Mouse (Mus musculus) bone marrow, adult 2 months (tissue): ENCODE data around the gene Slc44a3. TPM values are rescaled to one million over a fixed set of nuclear protein-coding genes. Genes with fewer than 3 reads are reported as not detected.

ENCODE experiments used
- H3K27ac ChIP-seq: fragments of 200-500 bp; 2 replicates; pipeline ENCODE4 v1.5.1; 2012; ENCODE audit warnings: low read depth, mild to moderate bottlenecking, control low read depth, inconsistent platforms, low read length; ENCODE audit not compliant: control insufficient read depth, poor library complexity, insufficient read depth
- H3K4me1 ChIP-seq: fragments of 200-500 bp; 2 replicates; pipeline ENCODE4 v1.6.1; 2011; ENCODE audit warnings: low read length; ENCODE audit not compliant: control insufficient read depth, insufficient read depth
- H3K4me3 ChIP-seq: fragments of 200-500 bp; replicated peaks from 2 replicates; pipeline ENCODE3; 2011; ENCODE audit warnings: mild to moderate bottlenecking, low read depth, low read length, control low read depth; ENCODE audit not compliant: control insufficient read depth
- CTCF ChIP-seq: fragments of 200-500 bp; IDR thresholded peaks from 2 replicates; pipeline ENCODE4 v1.5.1; 2011; ENCODE audit warnings: low read length, control low read depth; ENCODE audit not compliant: control insufficient read depth, insufficient read depth
- POLR2A ChIP-seq: fragments of 200-500 bp; IDR thresholded peaks from 2 replicates; pipeline ENCODE4 v1.6.1; 2011; ENCODE audit warnings: low read depth, mild to moderate bottlenecking, control low read depth, low read length, borderline replicate concordance; ENCODE audit not compliant: control insufficient read depth
- WGBS: fragments of 180-500 bp; shearing (Covaris S2); methylation state at CpG from one replicate; pipeline ENCODE4 v1.1.7; 2018; 5-methylcytosine and 5-hydroxymethylcytosine counted together
- polyA plus RNA-seq: library from polyadenylated mRNA; stranded (reverse); fragments of >200 nt; gene quantifications from 2 replicates; pipeline ENCODE4 v1.2.4, GENCODE M21; 2011; ENCODE audit warnings: low replicate concordance; ENCODE audit not compliant: missing spikeins, insufficient read depth, insufficient read length

The Slc44a3 gene
- polyA plus RNA-seq, 1 experiment: 1.3 TPM

DNA sequence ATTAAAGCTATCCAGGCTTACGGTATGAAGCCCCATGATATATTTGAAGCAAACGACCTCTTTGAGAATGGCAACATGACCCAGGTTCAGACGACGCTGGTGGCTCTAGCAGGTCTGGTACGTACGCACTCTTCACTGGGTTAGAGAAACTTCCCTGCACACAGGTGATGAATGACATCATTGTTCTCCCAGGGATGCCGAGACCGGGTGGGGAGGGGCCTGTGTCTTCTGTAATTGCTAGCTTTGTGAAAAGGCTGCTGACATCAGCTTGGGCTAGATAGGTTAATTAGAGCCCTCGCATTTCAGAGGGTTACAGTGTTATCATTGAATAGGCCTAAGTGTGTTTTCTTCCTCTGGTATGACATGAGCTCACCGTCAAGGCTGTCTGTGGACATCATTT is 80.8 kb downstream of the Slc44a3 start:
- no peak overlapping the region for H3K27ac ChIP-seq
- TF ChIP-seq CTCF: no peak
- TF ChIP-seq POLR2A: no peak
- no peak overlapping the region for H3K4me3 ChIP-seq
- no peaks in the 10 kb centered on the region for H3K4me1 ChIP-seq
- 89% methylated on average over 10 of the region's 10 CpGs for WGBS

- no peak overlapping the region for H3K27ac ChIP-seq
- WGBS: 63% methylated on average over 8 of the region's 8 CpGs
- TF ChIP-seq CTCF (no peak), POLR2A (no peak)
- H3K4me3 ChIP-seq: no peak overlapping the region
- no peaks in the 10 kb centered on the region for H3K4me1 ChIP-seq
Observed at GRCm38 (mm10) chr3:121449527-121449926, 82.7 kb downstream of the Slc44a3 start.

- TF ChIP-seq CTCF (no peak), POLR2A (no peak)
- Histone ChIP-seq H3K4me3 (no peak overlapping the region), H3K27ac (no peak overlapping the region), H3K4me1 (no peaks in the 10 kb centered on the region; the same call in 1 of the 2 replicates)
- 86% methylated on average over 8 of the region's 8 CpGs for WGBS
Observed at GRCm38 (mm10) chr3:121448606-121449005, 83.6 kb downstream of the Slc44a3 start.

DNA sequence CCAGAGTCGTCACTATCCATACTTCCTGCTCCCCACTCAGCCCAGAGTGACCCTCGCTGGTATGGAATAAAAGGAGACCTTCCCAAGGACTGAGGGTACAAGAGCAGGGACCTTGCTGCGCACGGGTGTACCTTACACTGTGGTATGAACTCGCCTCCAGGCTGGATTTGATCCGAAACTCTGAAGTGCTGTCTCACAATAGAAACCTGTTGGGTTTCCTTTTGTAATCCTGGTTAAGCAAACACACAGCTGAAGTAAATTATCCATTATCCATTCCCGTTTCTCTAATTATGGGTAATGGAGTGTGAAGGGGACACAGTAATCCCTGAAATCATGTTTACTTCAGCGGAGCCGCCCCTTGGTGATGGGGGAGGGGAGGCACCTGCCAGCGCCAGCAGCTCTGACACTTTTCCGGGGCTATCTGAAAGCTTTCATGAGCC is 84.2 kb downstream of the Slc44a3 start:
- H3K4me1 ChIP-seq: no peaks in the 10 kb centered on the region; the same call in 1 of the 2 replicates
- H3K27ac ChIP-seq: no peak overlapping the region
- WGBS: 83% methylated on average over 11 of the region's 11 CpGs
- H3K4me3 ChIP-seq: no peak overlapping the region
- TF ChIP-seq CTCF (no peak), POLR2A (no peak)

DNA sequence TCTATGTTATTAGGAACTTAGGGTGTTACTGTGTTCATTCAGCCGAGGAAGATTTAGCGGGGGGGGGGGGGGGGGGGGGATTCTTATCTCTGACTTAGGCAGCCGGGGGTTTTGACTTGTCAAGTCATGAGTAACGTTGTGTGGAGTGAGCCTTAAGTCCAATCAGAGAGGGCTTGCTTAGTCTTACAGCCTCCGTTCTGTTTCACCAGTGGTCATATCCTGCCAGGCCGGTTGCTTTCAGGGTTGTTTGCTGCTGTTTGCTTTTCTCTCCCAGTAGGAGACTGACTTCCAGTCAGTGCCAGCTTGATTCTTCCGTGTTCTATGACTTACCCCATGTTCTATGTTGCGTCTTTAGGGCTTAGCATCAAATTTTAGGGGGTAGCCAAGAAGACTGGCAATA is 85.8 kb downstream of the Slc44a3 start:
- TF ChIP-seq CTCF (no peak), POLR2A (no peak)
- 66% methylated on average over 8 of the region's 8 CpGs for WGBS
- Histone ChIP-seq H3K4me1 (no peaks in the 10 kb centered on the region; the same call in none of the 2 replicates), H3K27ac (no peak overlapping the region), H3K4me3 (no peak overlapping the region)

- TF ChIP-seq POLR2A (no peak), CTCF (no peak)
- no peaks in the 10 kb centered on the region; the same call in none of the 2 replicates for H3K4me1 ChIP-seq
- WGBS: 75% methylated on average over 6 of the region's 6 CpGs
- H3K4me3 ChIP-seq: no peak overlapping the region
- no peak overlapping the region for H3K27ac ChIP-seq
Observed at GRCm38 (mm10) chr3:121444414-121444813, 87.8 kb downstream of the Slc44a3 start.

GRCm38 (mm10) chr3:121443861-121444271 is 88.3 kb downstream of the Slc44a3 start:
- Histone ChIP-seq H3K4me1 (no peaks in the 10 kb centered on the region; the same call in none of the 2 replicates), H3K4me3 (no peak overlapping the region), H3K27ac (no peak overlapping the region)
- WGBS: 43% methylated on average over 4 of the region's 4 CpGs
- no peak for TF ChIP-seq POLR2A
- no peak for TF ChIP-seq CTCF

DNA sequence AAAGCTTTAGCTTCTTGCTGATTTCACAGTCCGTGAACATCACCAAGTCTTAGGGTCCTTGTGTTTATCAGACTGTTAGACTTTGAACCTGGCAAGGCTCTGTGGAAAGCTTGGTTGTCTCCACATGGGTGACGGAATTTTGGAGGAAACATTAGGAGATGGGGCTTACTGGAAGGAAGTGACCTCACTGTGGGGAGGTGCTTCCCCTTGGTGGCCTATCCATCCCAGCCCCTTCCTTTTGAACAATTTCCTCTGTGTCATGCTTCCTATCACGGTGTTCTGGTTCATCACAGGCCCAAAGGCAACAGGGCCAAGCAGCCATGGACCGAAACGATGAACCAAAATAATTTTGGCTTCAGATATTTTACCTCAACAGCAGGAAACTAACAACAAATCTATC is 89.9 kb downstream of the Slc44a3 start:
- 65% methylated on average over 5 of the region's 5 CpGs for WGBS
- H3K4me3 ChIP-seq: no peak overlapping the region
- H3K27ac ChIP-seq: no peak overlapping the region
- no peaks in the 10 kb centered on the region; the same call in none of the 2 replicates for H3K4me1 ChIP-seq
- no peak for TF ChIP-seq CTCF
- TF ChIP-seq POLR2A: no peak

GRCm38 (mm10) chr3:121441504-121441903 is 90.7 kb downstream of the Slc44a3 start:
- Histone ChIP-seq H3K4me3 (no peak overlapping the region), H3K27ac (no peak overlapping the region), H3K4me1 (no peaks in the 10 kb centered on the region; the same call in none of the 2 replicates)
- WGBS: 93% methylated on average over 12 of the region's 12 CpGs
- no peak for TF ChIP-seq POLR2A
- TF ChIP-seq CTCF: no peak
